Mouse (Mus musculus) spleen, adult 18-20 months (tissue): Measurements from ENCODE around the gene Zfp683.

Experiments
- DNase-seq, 2 experiments: peaks; one replicate each; pipeline ENCODE4 v3.0.0; 2022; ENCODE audit warnings: mixed read lengths in 2 of 2

The Zfp683 gene

DNA sequence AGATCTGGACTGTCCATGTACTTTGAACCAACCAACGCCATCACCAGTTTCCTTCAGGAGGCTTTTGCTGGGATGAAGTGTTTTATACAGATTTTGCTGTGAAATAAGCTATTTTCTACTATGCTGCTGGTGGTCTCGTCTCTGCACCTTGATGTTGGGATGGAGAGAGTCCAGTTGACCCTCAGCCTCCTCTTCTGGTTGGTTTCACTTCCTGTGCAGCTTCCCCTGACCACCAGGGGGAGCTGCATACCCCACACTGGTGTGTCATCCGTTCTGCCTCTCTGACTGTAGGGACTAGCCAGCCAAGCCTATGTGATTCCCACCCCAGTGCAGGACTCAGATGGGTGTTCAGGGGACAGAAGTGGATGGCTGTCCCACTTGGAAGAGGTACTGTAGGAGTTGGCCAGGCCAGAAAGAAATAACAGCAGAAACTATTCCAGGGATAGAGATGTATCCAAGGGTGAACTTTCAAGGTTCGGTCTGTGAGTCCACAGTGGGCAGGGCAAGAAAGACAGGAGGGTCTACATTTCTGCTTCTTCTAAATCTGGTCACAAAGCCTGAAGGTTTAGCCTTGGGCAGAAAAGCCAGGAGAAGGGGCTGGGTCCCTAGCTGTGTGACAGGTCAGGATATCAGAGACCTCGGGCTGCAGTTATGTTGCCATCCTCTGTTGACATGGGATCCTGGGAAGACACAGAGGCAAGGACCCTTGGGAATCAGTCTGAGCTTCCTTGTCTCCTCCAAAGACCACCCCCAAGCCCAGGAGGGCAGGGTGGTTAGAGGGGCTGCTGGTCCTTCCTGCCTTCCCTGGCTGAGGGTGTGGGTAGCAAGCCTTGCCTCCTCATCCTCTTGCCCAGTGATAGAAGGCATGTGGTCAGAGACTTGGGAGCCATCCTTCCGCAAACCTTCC lies 39.0 kb downstream of the Zfp683 start:
- peak; percentile 74 to 86 for DNase-seq

DNA sequence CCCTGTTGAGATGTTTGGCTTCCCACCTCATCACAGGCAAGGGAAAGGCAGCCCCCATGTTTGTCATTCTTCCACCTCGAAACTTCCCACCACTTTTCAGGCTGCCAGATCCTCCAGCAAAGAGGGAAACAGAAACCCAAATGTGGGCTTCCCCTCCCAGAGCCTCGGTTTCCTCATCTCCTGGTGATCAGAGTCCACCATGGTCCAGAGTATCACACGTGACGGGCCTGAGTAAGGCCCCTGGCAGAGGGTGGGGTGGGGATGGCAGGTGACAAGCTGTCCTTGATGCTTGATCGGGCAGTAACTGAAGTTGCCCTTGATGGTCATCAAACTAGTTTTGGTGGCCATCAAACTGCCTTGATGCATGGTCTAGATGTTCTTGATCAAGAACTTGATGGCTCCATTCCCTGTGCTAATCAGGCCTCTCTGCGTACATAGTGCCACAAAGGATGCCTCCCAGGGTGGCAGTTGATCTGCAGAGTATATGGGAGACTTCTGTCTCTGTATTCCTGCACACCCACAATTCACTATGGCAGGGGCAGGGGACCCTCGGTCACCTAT lies 40.4 kb downstream of the Zfp683 start:
- DNase-seq = no peak

DNA sequence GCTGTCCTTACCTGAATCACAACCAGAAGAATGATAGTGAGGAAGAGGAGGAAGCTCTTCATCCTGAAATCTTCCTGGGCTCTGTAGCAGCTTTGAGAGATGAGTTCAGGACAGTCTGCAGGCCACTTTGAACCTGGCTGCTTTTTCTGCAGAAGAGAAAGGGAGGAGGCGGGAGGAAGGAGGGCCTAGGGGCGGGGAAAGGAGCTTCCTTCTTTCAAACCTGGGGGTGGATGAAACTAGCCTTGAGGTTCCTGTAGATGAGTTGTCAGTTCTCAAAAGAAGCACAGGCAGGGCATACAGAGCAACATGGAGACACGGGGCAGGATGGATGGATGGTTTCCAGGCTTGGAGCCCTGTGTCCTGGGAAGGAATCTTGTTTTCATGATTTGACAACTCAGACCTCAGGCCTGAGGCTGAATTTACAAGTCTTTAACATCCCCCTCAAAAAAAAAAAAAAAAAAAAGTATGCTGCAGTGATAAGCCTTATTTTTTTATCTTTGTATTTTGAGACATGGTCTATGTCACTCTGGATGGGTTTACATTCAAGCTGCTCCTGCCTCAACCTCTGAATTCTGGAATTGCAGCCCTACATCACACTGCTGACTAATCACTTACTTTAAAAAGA lies 41.4 kb downstream of the Zfp683 start, which contains the start of gene Cd52:
Gene Cd52, minus strand, starts transcription at position 160 of the 625 bp plus-strand sequence.
- DNase-seq = peak; percentile 77 to 83

DNA sequence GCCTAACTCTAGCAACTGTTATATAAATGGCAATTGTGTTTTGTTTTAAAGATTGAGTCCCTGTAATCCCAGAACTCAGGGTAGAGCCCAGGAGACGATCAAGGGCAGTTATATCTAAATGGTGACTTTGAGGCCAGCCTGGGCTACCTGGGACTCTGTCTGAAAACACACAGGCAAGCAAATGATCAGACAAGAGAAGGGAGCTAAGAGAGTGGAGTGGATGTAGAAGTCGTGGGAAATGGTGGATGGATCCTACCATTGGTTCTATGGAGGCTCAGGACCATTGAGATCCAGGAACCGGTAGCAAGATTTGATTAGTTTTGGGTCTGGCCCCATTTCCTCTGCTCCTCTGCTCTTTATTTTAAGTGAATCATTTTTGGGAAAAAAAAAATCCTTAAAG lies 42.5 kb downstream of the Zfp683 start:
- no peak for DNase-seq

DNA sequence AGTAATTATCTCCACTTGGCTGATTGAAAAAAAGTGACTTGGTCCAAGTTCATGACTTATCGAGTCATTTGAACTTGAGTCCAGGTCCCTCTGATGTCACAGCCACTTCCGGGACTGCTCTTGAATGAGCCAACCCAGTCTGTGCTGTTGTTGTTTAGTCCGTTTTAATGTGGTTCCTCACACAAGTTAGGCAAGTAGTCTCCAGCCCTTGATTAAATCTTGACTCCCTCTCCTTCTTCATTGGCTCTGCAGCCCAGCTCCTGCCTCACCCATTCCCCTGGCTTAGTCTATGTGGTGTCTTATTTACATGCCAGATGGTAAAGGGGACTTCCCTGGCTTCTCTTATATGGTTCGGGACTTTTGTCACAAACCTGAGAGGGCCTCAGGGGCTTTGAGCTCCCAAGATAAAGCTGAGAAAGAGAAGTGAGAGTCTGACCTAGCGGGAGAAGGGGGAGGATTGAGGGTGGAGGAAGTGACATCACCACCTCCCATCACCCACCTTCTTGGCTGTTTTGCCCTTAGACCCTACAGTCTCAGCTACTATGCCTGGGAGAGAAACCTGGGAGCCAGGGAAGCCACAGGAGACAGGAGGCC lies 43.5 kb downstream of the Zfp683 start:
- peak; percentile 69 to 71 for DNase-seq

DNA sequence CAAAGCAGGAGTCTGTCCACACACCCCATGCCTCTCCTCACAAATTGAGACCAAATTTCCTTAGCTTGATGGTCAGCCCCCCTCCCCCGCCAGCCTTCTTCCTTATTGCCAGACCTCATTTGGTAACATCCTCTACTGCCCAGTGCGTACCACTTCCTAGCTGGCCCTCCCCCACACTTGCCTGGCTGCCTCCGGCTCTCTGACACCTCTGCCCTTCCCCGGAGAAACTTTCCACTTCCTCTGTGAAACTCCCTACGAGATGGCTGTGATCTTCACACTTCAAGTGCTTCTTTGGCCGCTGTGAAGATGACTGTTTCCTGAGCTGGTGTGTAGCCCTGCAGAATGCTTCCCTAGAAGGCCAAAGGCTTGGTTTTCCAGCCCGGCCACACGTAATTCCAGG lies 45.0 kb downstream of the Zfp683 start:
- peak; percentile 81 to 88 for DNase-seq

DNA sequence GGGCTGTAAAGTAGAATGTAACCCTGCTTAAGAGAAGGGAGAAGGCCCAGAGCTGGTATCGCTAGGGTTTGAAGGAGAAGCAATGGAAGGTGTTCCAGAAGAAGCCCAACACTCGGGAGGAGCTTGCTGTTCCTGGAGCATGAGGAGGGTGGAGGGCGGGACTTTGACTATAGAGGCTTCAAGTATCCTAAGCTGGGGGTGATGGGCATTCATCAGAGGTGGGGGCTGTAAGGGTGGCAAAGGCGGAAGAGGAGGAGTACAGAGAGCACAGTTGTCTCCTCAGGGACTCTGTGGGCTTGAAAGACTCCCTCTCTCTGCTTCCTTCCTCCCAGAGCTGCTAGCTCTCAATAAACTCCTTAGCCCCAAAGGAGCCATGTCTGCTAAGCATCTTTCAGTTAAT lies 46.6 kb downstream of the Zfp683 start:
- peak in 1 of 2 experiments; percentile 46 for DNase-seq

DNA sequence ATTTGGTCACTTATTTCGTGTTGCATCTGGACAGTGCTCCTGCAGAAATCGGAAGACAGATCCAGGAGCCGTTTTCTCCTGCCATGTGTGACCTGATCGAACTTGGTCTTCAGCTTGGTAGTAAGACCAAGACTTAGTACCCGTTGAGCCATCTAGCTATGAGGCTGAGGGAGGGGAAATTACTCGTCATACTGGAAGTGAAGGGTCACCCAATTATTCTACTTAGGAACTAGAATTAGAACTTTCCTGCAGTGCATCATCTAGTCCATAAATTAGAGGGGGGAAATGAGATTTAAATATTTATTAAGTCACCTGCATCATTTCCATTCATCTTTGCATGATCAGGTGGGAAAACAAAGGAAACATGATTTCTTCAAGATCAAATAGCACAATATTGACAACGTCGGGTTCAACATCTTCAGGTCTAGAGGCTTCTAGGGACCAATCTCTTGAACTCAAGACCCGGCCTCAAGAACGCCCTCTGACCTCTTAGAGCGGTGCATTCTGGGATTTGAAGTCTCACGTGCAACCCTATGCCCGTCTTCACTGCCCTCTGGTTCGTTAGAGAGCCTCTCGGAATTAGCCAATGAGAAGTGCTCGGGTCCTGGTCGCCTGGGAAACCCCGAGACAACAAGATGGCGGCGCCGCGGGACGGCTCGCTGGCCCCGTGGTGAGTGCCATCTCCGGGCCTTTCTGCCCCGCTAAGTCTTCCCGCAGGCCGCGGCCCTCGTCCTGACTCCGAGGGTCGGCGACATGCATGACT lies 48.5 kb downstream of the Zfp683 start, which contains the start of gene Ubxn11:
Gene Ubxn11, plus strand, starts transcription at position 592 of the 763 bp plus-strand sequence.
- peak; percentile 78 to 82 for DNase-seq

DNA sequence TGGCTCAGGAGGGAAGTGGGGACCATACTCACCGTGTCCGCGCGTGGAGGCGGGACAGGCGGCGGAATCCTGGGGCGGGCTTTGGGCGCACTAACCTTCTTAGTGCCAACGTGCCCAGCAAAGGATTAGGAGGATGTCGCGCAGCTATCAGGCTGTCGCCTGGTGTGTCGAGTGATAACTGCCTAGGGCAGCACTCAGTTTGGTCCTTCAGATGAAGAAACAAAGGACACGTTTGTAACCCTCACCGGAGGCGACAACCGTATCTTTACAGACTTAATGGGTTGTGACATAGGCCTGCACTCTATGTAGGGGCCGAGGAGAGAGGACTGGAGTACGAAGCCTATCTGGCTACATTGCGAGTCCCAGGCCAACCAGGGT lies 49.1 kb downstream of the Zfp683 start:
- no peak for DNase-seq

DNA sequence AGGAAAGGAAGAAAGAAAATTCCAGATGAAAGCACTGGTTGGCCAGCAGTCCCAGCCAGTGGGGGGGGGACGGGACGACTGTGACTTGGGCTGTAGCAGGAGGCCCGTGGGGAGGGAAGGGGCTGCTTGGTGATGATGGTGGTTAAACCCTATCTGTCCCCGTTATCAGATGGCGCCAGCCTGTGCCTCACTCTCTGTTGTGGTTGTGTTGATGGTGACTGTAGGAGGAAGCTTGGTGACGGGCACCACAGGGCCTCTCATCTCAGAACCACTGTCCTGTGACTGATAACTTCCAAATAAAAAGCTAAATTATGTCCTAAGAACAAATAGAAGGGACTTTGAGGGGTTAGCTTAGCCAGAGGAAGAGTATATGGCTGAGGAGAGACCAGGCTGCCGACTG lies 52.5 kb downstream of the Zfp683 start:
- no peak for DNase-seq

DNA sequence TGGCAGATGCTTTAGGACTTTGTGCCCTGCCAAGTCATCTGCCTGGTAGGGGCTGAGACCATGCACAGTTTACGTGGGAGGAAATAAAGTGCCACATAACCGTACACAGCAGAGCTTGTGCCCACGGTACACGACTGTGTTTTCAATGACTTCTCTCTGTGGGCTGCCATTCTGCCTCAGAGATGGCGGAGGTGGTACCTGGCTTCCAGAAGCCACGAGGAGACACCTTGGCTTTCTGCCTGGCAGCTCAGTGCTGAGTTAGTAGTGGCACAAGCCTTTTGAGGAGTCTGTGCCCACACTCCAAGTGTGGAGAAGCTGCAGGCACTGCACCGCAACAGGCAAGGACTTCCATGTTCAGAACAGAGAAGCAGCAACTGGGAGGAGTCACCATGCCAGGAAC lies 54.1 kb downstream of the Zfp683 start:
- no peak for DNase-seq

DNA sequence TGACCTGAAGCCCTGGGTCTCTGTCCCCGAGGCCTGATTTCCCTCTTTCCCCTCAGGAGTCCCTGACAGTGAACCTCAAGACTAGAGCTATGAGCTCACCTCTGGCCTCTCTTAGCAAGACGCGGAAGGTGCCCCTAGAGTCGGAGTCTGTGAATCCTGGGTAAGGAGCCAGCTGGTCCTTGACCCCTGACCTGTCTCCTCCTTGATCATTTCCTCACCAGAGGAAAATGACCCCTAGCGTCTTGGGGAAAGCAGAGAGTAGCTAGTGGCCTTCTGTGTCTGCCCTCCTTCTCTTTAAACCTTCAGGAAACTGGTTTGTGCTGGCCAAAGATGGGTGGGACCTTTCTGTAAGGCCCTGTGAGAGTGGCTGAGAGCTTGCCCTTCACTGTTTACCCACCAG lies 54.6 kb downstream of the Zfp683 start:
- DNase-seq = no peak
